Mouse (Mus musculus): ENCODE results near the gene Ipcef1.
"Not testable (repeated sequence)": the region's sequence is repeated elsewhere in the genome, so short reads cannot be mapped to it uniquely, and the experiment has no call there.

Ipcef1 gene

DNA sequence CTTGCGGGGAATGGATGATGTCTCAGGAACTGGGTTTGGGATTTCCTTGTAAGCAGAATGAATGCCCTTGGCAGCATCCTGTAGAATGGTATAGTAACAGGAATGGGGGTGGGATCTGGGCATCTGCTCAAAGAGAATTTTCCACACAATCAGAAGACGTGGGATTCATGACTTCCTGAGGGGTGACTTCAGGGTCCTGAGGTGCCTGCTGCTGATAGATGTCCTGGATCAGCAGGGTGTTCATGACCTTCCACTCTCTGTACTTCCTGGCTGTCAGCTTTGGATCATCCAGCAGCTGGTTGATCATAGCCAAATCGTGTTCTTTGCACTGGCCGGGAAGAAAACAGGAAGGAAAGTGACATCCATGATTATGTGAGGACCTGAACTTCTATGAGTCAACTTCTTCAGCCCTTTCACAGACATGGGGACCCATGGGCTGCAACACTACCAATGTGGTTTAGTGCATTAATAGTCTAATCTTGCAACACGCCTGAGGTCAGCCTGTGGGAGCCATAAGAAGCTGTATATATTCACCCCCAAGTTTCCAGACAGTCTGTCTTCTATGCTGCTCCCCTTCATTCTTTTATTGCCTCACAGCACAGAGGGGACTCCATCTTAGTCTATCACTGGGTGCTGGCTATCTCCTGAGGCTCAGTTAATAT lies 161.8 kb downstream of the Ipcef1 start:
- DNase-seq (ENCODE audit: extremely low read depth, low read depth) = no peak

DNA sequence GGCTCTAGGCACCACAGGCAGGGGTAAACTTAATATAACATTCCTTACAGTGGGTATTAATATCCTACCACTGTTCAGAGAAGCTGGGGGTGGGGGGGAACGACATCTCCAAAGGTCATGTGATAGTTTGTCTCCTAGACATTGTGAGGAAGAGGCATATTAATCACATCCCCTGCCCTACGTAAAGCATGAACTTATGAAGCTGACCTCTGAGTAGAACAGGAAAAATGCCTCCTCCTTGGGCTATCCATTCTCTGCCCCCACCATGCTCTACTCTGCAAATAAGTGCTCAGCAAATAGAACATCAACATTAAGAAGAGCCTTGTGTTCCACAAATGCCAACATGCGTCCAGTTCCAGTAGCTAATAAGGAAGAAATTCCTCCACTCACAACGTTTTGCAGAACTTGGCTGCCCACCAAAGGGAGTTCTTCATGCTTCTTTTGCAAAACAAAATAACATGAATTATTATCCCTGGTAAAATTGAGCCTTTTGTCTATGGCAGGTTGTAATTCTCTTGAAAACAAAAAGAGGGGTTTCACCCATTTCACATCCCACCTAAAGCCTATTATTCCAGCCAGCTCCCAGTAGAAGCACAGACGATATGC lies 162.5 kb downstream of the Ipcef1 start:
- no peak for DNase-seq (ENCODE audit: extremely low read depth, low read depth)

GRCm38 (mm10) chr10:6885460-6885859 lies 166.8 kb downstream of the Ipcef1 start:
- DNase-seq (ENCODE audit: extremely low read depth, low read depth) = no peak

GRCm38 (mm10) chr10:6882041-6882440 lies 170.2 kb downstream of the Ipcef1 start:
- DNase-seq (ENCODE audit: extremely low read depth, low read depth) = not testable (repeated sequence)

DNA sequence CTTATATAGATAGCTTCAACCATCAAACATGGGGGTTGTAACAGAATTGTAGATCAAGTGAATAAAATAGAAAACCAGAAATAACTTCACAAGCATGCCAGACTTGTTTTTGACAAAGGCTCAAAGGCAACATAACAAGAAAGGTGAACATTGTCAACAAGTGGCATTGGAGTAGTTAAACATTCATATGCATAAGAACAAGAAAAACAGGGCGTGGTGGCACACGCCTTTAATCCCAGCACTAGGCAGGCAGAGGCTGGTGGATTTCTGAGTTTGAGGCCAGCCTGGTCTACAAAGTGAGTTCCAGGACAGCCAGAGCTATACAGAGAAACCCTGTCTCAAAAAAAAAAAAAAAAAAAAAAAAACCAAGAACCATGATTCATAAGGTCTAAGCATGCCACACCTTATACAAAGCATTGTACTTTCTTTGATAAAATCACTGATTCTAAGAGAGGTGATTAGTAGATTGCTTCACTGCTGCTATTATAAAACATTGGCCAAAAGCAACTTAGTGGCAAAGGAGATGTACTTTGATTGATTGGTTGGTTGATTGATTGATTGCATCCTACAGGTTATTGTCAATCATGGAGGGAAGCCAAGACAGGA lies 173.9 kb downstream of the Ipcef1 start:
- no peak for DNase-seq (ENCODE audit: extremely low read depth, low read depth)

DNA sequence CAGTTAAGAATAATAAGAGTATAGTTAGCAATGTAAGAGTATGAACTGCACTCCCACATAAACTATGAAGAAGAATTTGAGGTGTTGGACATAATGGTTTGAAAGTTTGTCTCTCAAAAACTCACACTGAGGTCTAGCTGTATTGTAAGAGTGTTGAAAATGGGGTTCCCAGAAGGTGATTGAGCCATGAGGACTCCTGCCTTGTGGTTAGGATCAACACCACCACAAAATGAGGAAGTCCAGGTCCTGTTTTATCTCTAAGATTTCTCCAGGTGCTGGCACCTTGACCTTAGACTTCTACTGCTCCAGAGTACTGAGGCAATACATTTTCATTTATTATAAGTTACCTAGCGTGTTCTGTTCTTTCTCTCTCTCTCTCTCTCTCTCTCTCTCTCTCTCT lies 178.4 kb downstream of the Ipcef1 start:
- no peak for DNase-seq (ENCODE audit: extremely low read depth, low read depth)

DNA sequence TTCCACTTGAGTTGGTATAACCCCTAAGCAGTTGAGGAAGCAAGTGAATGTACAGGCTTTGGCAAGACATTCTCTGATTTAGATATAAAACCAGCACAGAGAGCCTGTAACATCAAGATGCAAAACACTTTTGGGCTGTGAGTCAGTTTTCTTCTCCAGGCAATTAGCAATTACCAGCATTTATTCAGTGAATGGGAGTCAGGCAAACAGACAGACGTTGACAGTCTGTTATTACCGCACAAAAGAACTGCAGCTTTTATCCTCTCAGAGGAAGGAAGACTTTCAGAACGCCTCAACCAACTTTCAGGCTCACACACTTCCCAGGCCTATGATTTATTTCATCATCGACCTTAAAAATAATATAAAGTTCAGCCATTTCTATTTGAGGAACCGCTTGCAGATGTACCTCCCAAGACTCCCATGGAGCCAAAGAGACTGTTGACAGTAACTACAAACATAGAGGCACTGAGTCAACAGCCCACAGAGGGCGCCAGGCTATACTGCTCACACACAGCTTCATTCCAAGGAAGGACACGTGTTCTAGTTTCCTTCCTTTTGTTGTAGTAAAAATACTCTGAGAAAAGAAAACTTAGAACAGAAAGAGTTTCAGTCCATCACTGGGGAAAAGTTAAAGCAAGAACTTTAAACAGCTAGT lies 180.7 kb downstream of the Ipcef1 start:
- no peak for DNase-seq (ENCODE audit: extremely low read depth, low read depth)

- DNase-seq (ENCODE audit: extremely low read depth, low read depth) = no peak
Measured at GRCm38 (mm10) chr10:6855812-6856211, 196.5 kb downstream of the Ipcef1 start.

- no peak for DNase-seq (ENCODE audit: extremely low read depth, low read depth)
Measured at GRCm38 (mm10) chr10:6848834-6849233, 203.4 kb downstream of the Ipcef1 start.

GRCm38 (mm10) chr10:6848162-6848754 lies 204.0 kb downstream of the Ipcef1 start:
- DNase-seq (ENCODE audit: extremely low read depth, low read depth) = no peak

DNA sequence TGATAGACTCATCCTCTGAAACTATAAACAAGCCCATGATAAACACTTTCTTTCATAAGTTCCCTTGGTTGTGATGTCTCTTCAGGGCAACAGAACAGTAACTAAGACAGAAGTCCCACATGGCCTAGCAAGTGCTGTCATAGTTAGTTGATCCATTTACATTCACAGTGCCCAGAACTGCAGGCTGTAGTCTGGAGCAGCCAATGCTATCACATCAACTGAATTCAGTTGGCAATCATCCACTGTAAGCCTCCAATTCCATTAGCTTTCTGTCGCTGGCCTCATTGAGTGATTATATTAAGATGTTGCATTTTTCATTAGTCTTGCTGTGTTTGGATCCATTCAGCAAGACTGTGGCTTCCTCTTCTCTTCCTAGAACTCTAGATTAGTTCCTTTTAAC lies 206.0 kb downstream of the Ipcef1 start:
- no peak for DNase-seq (ENCODE audit: extremely low read depth, low read depth)

DNA sequence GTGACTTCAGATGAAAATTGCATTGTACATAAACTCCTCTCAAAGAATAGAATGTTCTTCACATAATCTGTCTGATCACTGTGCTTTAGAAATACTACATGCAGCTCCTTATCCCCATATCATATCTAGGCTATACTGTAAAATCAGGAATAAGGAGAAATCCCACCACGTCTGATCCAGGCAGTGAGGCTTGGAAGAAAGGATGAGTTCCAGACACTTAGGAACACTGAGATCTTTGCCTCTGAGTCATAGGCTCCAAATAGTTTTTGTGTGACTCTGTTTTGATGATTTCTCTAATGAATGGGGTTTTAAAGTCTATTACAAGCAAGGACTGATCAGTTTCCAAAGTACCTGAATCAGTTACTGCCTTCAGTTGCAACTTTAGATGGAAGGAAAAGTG lies 210.1 kb downstream of the Ipcef1 start:
- no peak for DNase-seq (ENCODE audit: extremely low read depth, low read depth)
